Mouse (Mus musculus) urinary bladder, postnatal 14 days (tissue): ENCODE measurements around the gene Dguok.

Experiments used
- DNase-seq: peaks from one replicate; pipeline ENCODE4 v3.0.0; 2021; ENCODE audit warnings: low spot score

Gene Dguok

DNA sequence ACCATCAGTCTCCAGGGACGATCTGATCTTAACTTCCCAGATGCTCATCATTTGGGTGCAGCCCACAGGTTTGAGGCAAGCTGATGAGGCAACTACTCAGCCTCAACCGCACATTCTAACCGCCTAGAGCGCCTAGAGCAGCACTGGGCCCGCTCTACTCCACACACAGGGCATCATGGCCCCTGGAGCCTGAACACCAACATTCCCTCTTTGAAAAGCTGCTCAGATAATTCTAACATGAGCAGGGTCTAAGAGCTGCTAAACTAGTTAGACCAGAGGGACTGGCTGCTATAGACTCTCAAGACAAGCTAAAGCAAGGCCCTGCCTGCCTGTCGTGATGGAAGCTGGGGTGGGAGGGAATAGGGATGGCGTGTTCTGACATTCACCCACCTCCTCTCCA lies 73.8 kb downstream of the Dguok start:
- DNase-seq: peak; percentile 61
